Mouse (Mus musculus) gastrocnemius, postnatal 14 days (tissue): ENCODE measurements at regions not wholly inside any gene's neighbourhood (a gene's known extent, or its start where the extent isn't known, plus 50 kb on each side); places are given as distances from the start of the nearest gene placed in this dataset.

Experiments
- DNase-seq: peaks from one replicate; pipeline ENCODE4 v3.0.0; 2021; ENCODE audit warnings: mixed read lengths
- intact Hi-C: fragments of 180-260 bp; cut with DNase I; formaldehyde crosslinking; loops from one replicate; pipeline ENCODE4 v1.15.1; 2025; ENCODE audit warnings: low total_unique reads

- no peak for DNase-seq
- intact Hi-C loops: no loop called here
Observed at GRCm38 (mm10) chr12:54349403-54349802, 145.7 kb upstream of the Egln3 start.

- intact Hi-C loops: no loop called here
- DNase-seq: no peak
Observed at GRCm38 (mm10) chr12:54343493-54343892, 139.8 kb upstream of the Egln3 start.

- intact Hi-C loops: no loop called here
- no peak for DNase-seq
Observed at GRCm38 (mm10) chr12:54335509-54335908, 131.8 kb upstream of the Egln3 start.

GRCm38 (mm10) chr12:54334491-54335132, 131.0 kb upstream of the Egln3 start:
- intact Hi-C loops: no loop called here
- DNase-seq: no peak

- no peak for DNase-seq
- intact Hi-C loops: no loop called here
Observed at GRCm38 (mm10) chr12:54333632-54334321, 130.1 kb upstream of the Egln3 start.

- intact Hi-C loops: no loop called here
- no peak for DNase-seq
Observed at GRCm38 (mm10) chr12:54327483-54327882, 123.8 kb upstream of the Egln3 start.

- intact Hi-C loops: no loop called here
- no peak for DNase-seq
Observed at GRCm38 (mm10) chr12:54326571-54326970, 122.9 kb upstream of the Egln3 start.

- intact Hi-C loops: no loop called here
Observed at GRCm38 (mm10) chr12:54320533-54320932, 116.9 kb upstream of the Egln3 start.

GRCm38 (mm10) chr12:54316980-54317471, 113.4 kb upstream of the Egln3 start:
- intact Hi-C loops: no loop called here
- DNase-seq: no peak

More at GRCm38 (mm10) chr12:54320533-54320932, 116.9 kb upstream of the Egln3 start:
- DNase-seq: no peak

GRCm38 (mm10) chr12:54316066-54316567, 112.5 kb upstream of the Egln3 start:
- DNase-seq: no peak
- intact Hi-C loops: no loop called here

- no peak for DNase-seq
- intact Hi-C loops: no loop called here
Observed at GRCm38 (mm10) chr12:54314153-54314552, 110.5 kb upstream of the Egln3 start.

GRCm38 (mm10) chr12:54313211-54313845, 109.7 kb upstream of the Egln3 start:
- peak; percentile 56 for DNase-seq
- intact Hi-C loops: no loop called here

GRCm38 (mm10) chr12:54312522-54313210, 109.0 kb upstream of the Egln3 start:
- intact Hi-C loops: no loop called here

GRCm38 (mm10) chr12:54311896-54312521, 108.3 kb upstream of the Egln3 start:
- intact Hi-C loops: no loop called here
- no peak for DNase-seq

More at GRCm38 (mm10) chr12:54312522-54313210, 109.0 kb upstream of the Egln3 start:
- no peak for DNase-seq

GRCm38 (mm10) chr12:54309874-54310273, 106.2 kb upstream of the Egln3 start:
- no peak for DNase-seq

GRCm38 (mm10) chr12:54309219-54309618, 105.6 kb upstream of the Egln3 start:
- intact Hi-C loops: no loop called here
- no peak for DNase-seq

More at GRCm38 (mm10) chr12:54309874-54310273, 106.2 kb upstream of the Egln3 start:
- intact Hi-C loops: no loop called here

- no peak for DNase-seq
- intact Hi-C loops: no loop called here
Observed at GRCm38 (mm10) chr12:54305135-54305630, 101.5 kb upstream of the Egln3 start.

GRCm38 (mm10) chr12:54303746-54304145, 100.1 kb upstream of the Egln3 start:
- intact Hi-C loops: no loop called here
- DNase-seq: no peak

- intact Hi-C loops: no loop called here
- no peak for DNase-seq
Observed at GRCm38 (mm10) chr12:54299506-54299905, 95.8 kb upstream of the Egln3 start.
